Mouse (Mus musculus) hindbrain, embryonic 12.5 days (tissue): Measurements from ENCODE around the gene Taar8c. TPM values are rescaled to one million over a fixed set of nuclear protein-coding genes. Genes with fewer than 3 reads are reported as not detected.

Experiments
- polyA plus RNA-seq: library from polyadenylated mRNA; unstranded; fragments of >200 nt; fragmentation: Nextera tagmentation; extraction: Ambion mirVana; gene quantifications from 2 replicates; pipeline ENCODE4 v1.2.1, GENCODE M21; 2016

Gene Taar8c
- polyA plus RNA-seq, 1 experiment from 2014 or later: not detected

Other genes starting within 250 kb of the Taar8c start
- gene Vnn1, start 207.2 kb downstream of the Taar8c start, polyA plus RNA-seq: 1.3 and 1.6 TPM in 2 replicates
- not detected in 2 replicates for gene Taar1, start 181.6 kb downstream of the Taar8c start, polyA plus RNA-seq
- not detected in 2 replicates for gene Taar2, start 163.3 kb downstream of the Taar8c start, polyA plus RNA-seq
- gene Taar3, start 152.4 kb downstream of the Taar8c start, polyA plus RNA-seq: not detected in 2 replicates
- gene Taar4, start 141.4 kb downstream of the Taar8c start, polyA plus RNA-seq: not detected in 2 replicates
- gene Taar5, start 131.2 kb downstream of the Taar8c start, polyA plus RNA-seq: 1.3 TPM in 1 of 2 replicates, not detected in the other
- gene Taar6, start 116.3 kb downstream of the Taar8c start, polyA plus RNA-seq: 0.41 TPM in 1 of 2 replicates, not detected in the other
- not detected in 2 replicates for gene Taar7a, start 108.4 kb downstream of the Taar8c start, polyA plus RNA-seq
- gene Taar7b, start 102.0 kb downstream of the Taar8c start, polyA plus RNA-seq: not detected in 2 replicates
- not detected in 2 replicates for gene Taar7d, start 74.7 kb downstream of the Taar8c start, polyA plus RNA-seq
- gene Taar7e, start 64.3 kb downstream of the Taar8c start, polyA plus RNA-seq: not detected in 2 replicates
- not detected in 2 replicates for gene Taar7f, start 52.4 kb downstream of the Taar8c start, polyA plus RNA-seq
- not detected in 2 replicates for gene Taar8a, start 25.4 kb downstream of the Taar8c start, polyA plus RNA-seq
- gene Taar8b, start 9.6 kb downstream of the Taar8c start, polyA plus RNA-seq: not detected in 2 replicates
- gene Taar9, start 7.6 kb upstream of the Taar8c start, polyA plus RNA-seq: not detected in 2 replicates
- gene Stx7, start 47.4 kb upstream of the Taar8c start, polyA plus RNA-seq: 149 and 158 TPM in 2 replicates
- gene Moxd1, start 121.6 kb upstream of the Taar8c start, polyA plus RNA-seq: 16.1 and 17.8 TPM in 2 replicates